Comparison of ENCODE assay signal across 26 mouse cellular contexts in the genomic region with DNA sequence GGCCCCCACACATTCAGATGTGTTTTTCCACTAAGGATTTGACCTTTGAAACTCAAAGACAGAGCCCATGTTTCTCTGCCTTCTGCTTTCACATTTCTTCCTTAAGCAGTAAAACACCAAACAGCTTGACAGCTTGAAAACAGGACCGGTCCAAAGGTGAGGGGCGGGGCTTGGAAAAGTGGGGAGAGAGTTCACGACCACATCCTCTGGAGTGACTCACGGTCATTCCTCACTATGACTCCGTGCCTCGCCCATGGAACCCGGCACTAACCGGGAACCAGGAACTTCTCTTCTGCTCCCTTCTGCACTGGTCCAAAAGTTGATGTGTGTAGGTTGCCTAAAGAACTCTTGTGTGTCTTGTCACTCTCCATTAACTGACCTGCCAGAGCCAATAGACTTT.
DNase-seq lines count a peak whose midpoint lies in the region; ATAC-seq lines count a peak whose summit lies in the region.
"Had no signal": no experiment of that assay in that cellular context is flagged by ENCODE, and none has a peak within 500 bp of the region (broad histone marks: within the 10 kb centered on the region; RNA-seq: fewer than 3 reads in every experiment).

No protein-coding gene starts in this region.

- no peak overlapping the region for H3K4me2 ChIP-seq in intestine, embryonic 15.5 days (replicated peaks)
- no peak overlapping the region for H3K4me2 ChIP-seq in stomach, embryonic 15.5 days
- H3K4me2 ChIP-seq: embryonic facial prominence, embryonic 13.5 days; liver, embryonic 13.5 days; midbrain, embryonic 11.5 days had no signal

- H3K27ac ChIP-seq in intestine, embryonic 15.5 days: peak overlapping the region; percentile 64
- H3K27ac ChIP-seq in stomach, embryonic 15.5 days: no peak overlapping the region
- H3K27ac ChIP-seq: embryonic facial prominence, embryonic 13.5 days; gastrocnemius, adult 2 months; heart, embryonic 10.5 days; hindbrain, embryonic 10.5 days; liver, embryonic 13.5 days had no signal

- peak; percentile 77 for DNase-seq in heart, adult 11 months
- DNase-seq in heart, postnatal 25 days (ENCODE audit: low spot score): no peak
- peak; percentile 80 for DNase-seq in 3134 (ENCODE audit: extremely low read depth, insufficient read length, low spot score)
- DNase-seq in retina, postnatal 1 day: no peak
- DNase-seq in cerebellum, postnatal 14 days: no peak
- DNase-seq: adrenal gland, adult 8-10 months; cerebellum, adult 11-12 months; cerebellum, postnatal 25 days; gastrocnemius, adult 2 months; kidney, adult 9 months; liver, embryonic 13.5 days; lung, adult 2 months; lung, postnatal 14 days; thymus, adult 18-20 months; thymus, postnatal 4 days had no signal

- intact Hi-C loops in heart, postnatal 25 days (cut with DNase I): loop anchor here (10.0 kb wide), 5 partner anchors 477 to 867 kb away; no protein-coding TSS in a partner anchor

- no peak overlapping the region for H3K4me3 ChIP-seq in intestine, embryonic 15.5 days (replicated peaks)
- no peak overlapping the region for H3K4me3 ChIP-seq in stomach, embryonic 15.5 days (replicated peaks)
- H3K4me3 ChIP-seq: embryonic facial prominence, embryonic 13.5 days; erythroblast, embryonic 14.5 days; gastrocnemius, adult 2 months; heart, embryonic 10.5 days; hindbrain, embryonic 10.5 days; liver, embryonic 13.5 days had no signal

- 62% methylated on average over 8 of the region's 8 CpGs for WGBS in intestine, embryonic 15.5 days
- WGBS in stomach, embryonic 15.5 days: 65% methylated on average over 8 of the region's 8 CpGs

- no peaks in the 10 kb centered on the region; the same call in 1 of the 2 replicates for H3K4me1 ChIP-seq in intestine, embryonic 15.5 days (replicated peaks)
- no peaks in the 10 kb centered on the region for H3K4me1 ChIP-seq in stomach, embryonic 15.5 days
- H3K4me1 ChIP-seq: liver, embryonic 13.5 days had no signal

- ATAC-seq in intestine, embryonic 15.5 days: peak; percentile 96
- peak; percentile 47; the same call in 1 of the 2 replicates for ATAC-seq in stomach, embryonic 15.5 days (ENCODE audit: insufficient read depth, low FRiP score, low read depth)
- ATAC-seq in inflammation-experienced regulatory T-cells, adult 6 months: no peak
- ATAC-seq: forebrain, embryonic 14.5 days; hindbrain, embryonic 16.5 days; Patski had no signal

- no peaks in the 10 kb centered on the region for H3K27me3 ChIP-seq in intestine, embryonic 15.5 days (replicated peaks)
- no peaks in the 10 kb centered on the region for H3K27me3 ChIP-seq in stomach, embryonic 15.5 days (replicated peaks)
- H3K27me3 ChIP-seq: liver, embryonic 13.5 days; Patski had no signal

- H3K36me3 ChIP-seq in intestine, embryonic 15.5 days: no peaks in the 10 kb centered on the region
- no peaks in the 10 kb centered on the region for H3K36me3 ChIP-seq in stomach, embryonic 15.5 days
- H3K36me3 ChIP-seq: embryonic facial prominence, embryonic 13.5 days; heart, embryonic 10.5 days; hindbrain, embryonic 10.5 days; liver, embryonic 13.5 days had no signal

- H3K9me3 ChIP-seq in intestine, embryonic 15.5 days: no peaks in the 10 kb centered on the region
- H3K9me3 ChIP-seq in stomach, embryonic 15.5 days: no peaks in the 10 kb centered on the region
- H3K9me3 ChIP-seq: embryonic facial prominence, embryonic 13.5 days; heart, embryonic 10.5 days; hindbrain, embryonic 10.5 days; liver, embryonic 13.5 days had no signal

- H3K9ac ChIP-seq in intestine, embryonic 15.5 days: no peak overlapping the region
- H3K9ac ChIP-seq in stomach, embryonic 15.5 days: no peak overlapping the region
- H3K9ac ChIP-seq: embryonic facial prominence, embryonic 13.5 days; liver, embryonic 13.5 days had no signal

Comparison
In these comparisons a context has a peak if more than half of its experiments do, and no peak if none do; other contexts are left out.
1. DNase-seq: peak in heart, adult 11 months (single experiment) and 3134 (single experiment); none in heart, postnatal 25 days (single experiment), retina, postnatal 1 day (single experiment) and cerebellum, postnatal 14 days (0 of 2).